ENCODE assay signal across 10 mouse cellular contexts in the genomic region with DNA sequence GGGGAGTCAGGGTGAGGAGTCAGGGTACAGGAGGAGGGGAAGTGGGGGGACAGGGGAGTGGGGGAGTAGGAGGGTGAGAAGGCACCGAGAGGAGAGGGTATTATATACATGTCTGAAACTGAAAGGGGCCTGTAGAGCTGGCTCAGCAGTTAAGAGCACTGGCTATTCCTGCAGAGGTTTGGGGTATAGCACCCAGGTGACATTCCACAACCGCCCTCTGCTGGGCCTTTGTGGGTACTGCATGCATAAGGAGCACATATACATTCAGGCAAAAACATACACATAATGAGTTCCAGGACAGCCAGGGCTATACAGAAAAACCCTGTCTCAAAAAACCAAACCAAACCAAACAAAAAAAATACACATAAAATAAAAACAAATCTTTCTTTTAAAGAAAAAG. TPM values are rescaled to one million over a fixed set of nuclear protein-coding genes. Genes with fewer than 3 reads are reported as not detected.
A peak's percentile ranks its signal among the peaks of the same experiment; 100 is the strongest.
DNase-seq lines count a peak whose midpoint lies in the region; ATAC-seq and TF ChIP-seq lines count a peak whose summit lies in the region.
"Had no signal": no experiment of that assay in that cellular context is flagged by ENCODE, and none has a peak within 500 bp of the region (broad histone marks: within the 10 kb centered on the region; RNA-seq: fewer than 3 reads in every experiment).

No protein-coding gene starts in this region.

- H3K9ac ChIP-seq in kidney, embryonic 15.5 days, result no peak overlapping the region
- H3K9ac ChIP-seq in ES-Bruce4 (ENCODE audit: low read depth, poor library complexity, severe bottlenecking), result no peak overlapping the region
- H3K9ac ChIP-seq: forebrain, embryonic 15.5 days had no signal

- WGBS in kidney, adult 2 months, result 65% methylated on average over 2 of the region's 2 CpGs
- 47% methylated on average over 2 of the region's 2 CpGs for WGBS in kidney, embryonic 15.5 days

- no peak overlapping the region for H3K27ac ChIP-seq in kidney, adult 2 months (ENCODE audit: insufficient read depth, low read depth, low read length)
- H3K27ac ChIP-seq in kidney, embryonic 15.5 days, result no peak overlapping the region
- H3K27ac ChIP-seq in ES-Bruce4 (ENCODE audit: insufficient read depth, low read length), result no peak overlapping the region
- H3K27ac ChIP-seq: forebrain, embryonic 15.5 days had no signal

- H3K4me3 ChIP-seq in kidney, adult 2 months (ENCODE audit: insufficient read depth, low read depth, low read length), result no peak overlapping the region
- no peak overlapping the region for H3K4me3 ChIP-seq in kidney, embryonic 15.5 days (replicated peaks)
- no peak overlapping the region for H3K4me3 ChIP-seq in ES-Bruce4 (ENCODE audit: low read depth, low read length)
- H3K4me3 ChIP-seq: forebrain, embryonic 15.5 days had no signal

- no peak overlapping the region for H3K4me2 ChIP-seq in kidney, embryonic 15.5 days
- H3K4me2 ChIP-seq: forebrain, embryonic 15.5 days; heart, embryonic 11.5 days had no signal

- no peaks in the 10 kb centered on the region for H3K9me3 ChIP-seq in kidney, embryonic 15.5 days (replicated peaks)
- no peaks in the 10 kb centered on the region for H3K9me3 ChIP-seq in ES-Bruce4 (replicated peaks; ENCODE audit: control insufficient read depth, insufficient read depth, low read length, poor library complexity, severe bottlenecking)
- H3K9me3 ChIP-seq: forebrain, embryonic 15.5 days had no signal

- no peaks in the 10 kb centered on the region for H3K27me3 ChIP-seq in kidney, adult 2 months (replicated peaks; ENCODE audit: control insufficient read depth, insufficient read depth, low read length)
- no peaks in the 10 kb centered on the region for H3K27me3 ChIP-seq in kidney, embryonic 15.5 days
- no peaks in the 10 kb centered on the region for H3K27me3 ChIP-seq in ES-Bruce4 (ENCODE audit: control insufficient read depth, insufficient read depth, low read length, poor library complexity, severe bottlenecking)
- H3K27me3 ChIP-seq: forebrain, embryonic 15.5 days had no signal

- no peaks in the 10 kb centered on the region for H3K4me1 ChIP-seq in kidney, adult 2 months (ENCODE audit: control insufficient read depth, insufficient read depth, low read length)
- peaks cover 4% of the 10 kb centered on the region for H3K4me1 ChIP-seq in kidney, embryonic 15.5 days
- H3K4me1 ChIP-seq in ES-Bruce4 (ENCODE audit: control insufficient read depth, insufficient read depth, low read length), result no peaks in the 10 kb centered on the region
- H3K4me1 ChIP-seq: forebrain, embryonic 15.5 days had no signal

- no peak for DNase-seq in kidney, adult 2 months
- DNase-seq in 3T3-L1 (ENCODE audit: low read depth, low spot score), result peak; percentile 20
- peak; percentile 35 for DNase-seq in forelimb bud, embryonic 11.5 days (ENCODE audit: low read depth, low spot score)
- no peak for DNase-seq in cerebellum, adult 11 months
- DNase-seq in frontal cortex, postnatal 36 days (ENCODE audit: low spot score in 2 of 2), result no peak

- no peak for TF ChIP-seq POLR2A in kidney, adult 2 months (IDR thresholded peaks at IDR 0.05; ENCODE audit: low read depth, low read length)
- no peak for TF ChIP-seq POLR2A in ES-Bruce4 (IDR thresholded peaks at IDR 0.05; ENCODE audit: insufficient read depth, low read length)

- TF ChIP-seq EP300 in ES-Bruce4 (IDR thresholded peaks at IDR 0.05; ENCODE audit: insufficient read depth, low read depth, low read length), result no peak

- TF ChIP-seq CTCF in kidney, adult 2 months (conservative IDR thresholded peaks at IDR 0.05; ENCODE audit: insufficient read depth, insufficient read length, low read depth, low read length), result peak; percentile 41
- peak; percentile 63 for TF ChIP-seq CTCF in ES-Bruce4 (IDR thresholded peaks at IDR 0.05; ENCODE audit: low read depth, low read length)

- ATAC-seq in kidney, embryonic 15.5 days (replicated peaks; ENCODE audit: low FRiP score), result no peak
- ATAC-seq in megakaryocyte, adult 5-6 weeks (ENCODE audit: poor library complexity, severe bottlenecking), result no peak
- ATAC-seq: forebrain, embryonic 15.5 days had no signal

- no peaks in the 10 kb centered on the region for H3K36me3 ChIP-seq in kidney, adult 2 months (ENCODE audit: control insufficient read depth, insufficient read depth, low read length)
- no peaks in the 10 kb centered on the region for H3K36me3 ChIP-seq in kidney, embryonic 15.5 days
- no peaks in the 10 kb centered on the region for H3K36me3 ChIP-seq in ES-Bruce4 (ENCODE audit: control insufficient read depth, insufficient read depth, low read length, poor library complexity, severe bottlenecking)
- H3K36me3 ChIP-seq: forebrain, embryonic 15.5 days had no signal

RNA-seq across cellular contexts. Expression of a gene that starts 6.6 kb away (rescaled TPM):
- polyA plus RNA-seq in kidney, adult 2 months (2012; rRNA removed), result 33.8 and 35.3 TPM in 2 replicates
- 32.9 and 36.7 TPM in 2 replicates for polyA plus RNA-seq in kidney, embryonic 15.5 days (2015; fragmentation: Nextera tagmentation; extraction: Ambion mirVana)
- polyA plus RNA-seq in ES-Bruce4 (2011; ENCODE audit: insufficient read depth, insufficient read length, low read depth, missing spikeins), result 75.8 and 78.3 TPM in 2 replicates
- 18.9 and 26.5 TPM in 2 replicates for total RNA-seq in megakaryocyte, adult 5-6 weeks (2015)
- total RNA-seq in megakaryocyte, adult 5-6 weeks (2017), result 61.2 and 71.9 TPM in 2 replicates

Comparison
In these comparisons a context has a peak if more than half of its experiments do, and no peak if none do; other contexts are left out.
1. DNase-seq: peak in 3T3-L1 (single experiment) and forelimb bud, embryonic 11.5 days (single experiment); none in kidney, adult 2 months (single experiment), cerebellum, adult 11 months (single experiment) and frontal cortex, postnatal 36 days (0 of 2).